8 mouse cellular contexts compared by ENCODE assay signal in genomic region chr2:152739842-152740260, GRCm38 (mm10). TPM values are rescaled to one million over a fixed set of nuclear protein-coding genes. Genes with fewer than 3 reads are reported as not detected.
DNase-seq lines count a peak whose midpoint lies in the region; ATAC-seq lines count a peak whose summit lies in the region.

No protein-coding gene starts in this region.

- peak overlapping the region; percentile 96 for H3K27ac ChIP-seq in lung, embryonic 15.5 days
- peak overlapping the region; percentile 94 for H3K27ac ChIP-seq in embryonic facial prominence, embryonic 12.5 days

- no peaks in the 10 kb centered on the region for H3K27me3 ChIP-seq in lung, embryonic 15.5 days
- no peaks in the 10 kb centered on the region for H3K27me3 ChIP-seq in embryonic facial prominence, embryonic 12.5 days
- H3K27me3 ChIP-seq in megakaryocyte, embryonic 14.5 days (replicated peaks): peaks cover 3% of the 10 kb centered on the region

- H3K36me3 ChIP-seq in lung, embryonic 15.5 days: no peaks in the 10 kb centered on the region
- no peaks in the 10 kb centered on the region for H3K36me3 ChIP-seq in embryonic facial prominence, embryonic 12.5 days
- no peaks in the 10 kb centered on the region for H3K36me3 ChIP-seq in megakaryocyte, embryonic 14.5 days (replicated peaks; ENCODE audit: low read length)

- H3K9me3 ChIP-seq in lung, embryonic 15.5 days: no peaks in the 10 kb centered on the region
- H3K9me3 ChIP-seq in embryonic facial prominence, embryonic 12.5 days: no peaks in the 10 kb centered on the region
- H3K9me3 ChIP-seq in megakaryocyte, embryonic 14.5 days: no peaks in the 10 kb centered on the region

- no peak overlapping the region for H3K9ac ChIP-seq in lung, embryonic 15.5 days
- H3K9ac ChIP-seq in embryonic facial prominence, embryonic 12.5 days: 0 out of 2 replicates have a peak overlapping the region, but pooled peaks have one; percentile 32

- WGBS in lung, embryonic 15.5 days: 6% methylated on average over 3 of the region's 3 CpGs
- WGBS in embryonic facial prominence, embryonic 12.5 days: 11% methylated on average over 3 of the region's 3 CpGs

- peak; percentile 33; the same call in 1 of the 2 replicates for ATAC-seq in lung, embryonic 15.5 days (ENCODE audit: borderline replicate concordance, extremely low read depth, low FRiP score, low TSS enrichment)
- 0 out of 2 replicates have a peak, but pooled peaks have one; percentile 2 for ATAC-seq in embryonic facial prominence, embryonic 12.5 days (ENCODE audit: insufficient number of reproducible peaks, insufficient read depth, low FRiP score, low TSS enrichment)

- H3K4me1 ChIP-seq in lung, embryonic 15.5 days: peaks cover 50% of the 10 kb centered on the region
- peaks cover 40% of the 10 kb centered on the region for H3K4me1 ChIP-seq in embryonic facial prominence, embryonic 12.5 days
- peaks cover 86% of the 10 kb centered on the region for H3K4me1 ChIP-seq in megakaryocyte, embryonic 14.5 days

- no peak for DNase-seq in lung, postnatal 4 days
- peak; percentile 94 for DNase-seq in kidney, adult 9 months
- DNase-seq in cerebellum, postnatal 14 days: no peak
- DNase-seq in left cerebral cortex, postnatal 36 days (ENCODE audit: low spot score in 2 of 2): no peak
- DNase-seq in layer of hippocampus, postnatal 10 days (ENCODE audit: low spot score in 2 of 2): no peak

- peak overlapping the region; percentile 56; the same call in 1 of the 2 replicates for H3K4me3 ChIP-seq in lung, embryonic 15.5 days
- H3K4me3 ChIP-seq in embryonic facial prominence, embryonic 12.5 days: 0 out of 2 replicates have a peak overlapping the region, but pooled peaks have one; percentile 68
- peak overlapping the region; percentile 91 for H3K4me3 ChIP-seq in megakaryocyte, embryonic 14.5 days (replicated peaks)

- intact Hi-C loops in left cerebral cortex, postnatal 36 days (cut with DNase I): loop anchor here (5.0 kb wide), 2 partner anchors 37 to 43 kb away; no protein-coding TSS in a partner anchor

- H3K4me2 ChIP-seq in lung, embryonic 15.5 days: peak overlapping the region; percentile 80
- H3K4me2 ChIP-seq in embryonic facial prominence, embryonic 12.5 days (replicated peaks): peak overlapping the region; percentile 90

RNA-seq across cellular contexts. Expression of gene Id1, which starts 3.8 kb away (rescaled TPM):
- 134 and 143 TPM in 2 replicates for polyA plus RNA-seq in lung, embryonic 15.5 days (2015; fragmentation: Nextera tagmentation; extraction: Ambion mirVana)
- 168 and 170 TPM in 2 replicates for polyA plus RNA-seq in embryonic facial prominence, embryonic 12.5 days (2016; fragmentation: Nextera tagmentation; extraction: Ambion mirVana)
- polyA plus RNA-seq in megakaryocyte, embryonic 14.5 days (2012; ENCODE audit: insufficient read depth, low replicate concordance): 9.3 and 45.9 TPM in 2 replicates
- total RNA-seq in left cerebral cortex, postnatal 36 days (2021): 10 to 100 TPM; 22.9 to 23.9 TPM
- total RNA-seq in layer of hippocampus, postnatal 10 days (2021): 10 to 100 TPM; 29.0 to 31.2 TPM

RNA-seq across cellular contexts. Expression of gene Cox4i2, which starts 14.1 kb away (rescaled TPM):
- polyA plus RNA-seq in lung, embryonic 15.5 days (2015; fragmentation: Nextera tagmentation; extraction: Ambion mirVana): 74.8 and 81.0 TPM in 2 replicates
- 14.3 and 14.5 TPM in 2 replicates for polyA plus RNA-seq in embryonic facial prominence, embryonic 12.5 days (2016; fragmentation: Nextera tagmentation; extraction: Ambion mirVana)
- 2.8 TPM in 1 of 2 replicates, not detected in the other for polyA plus RNA-seq in megakaryocyte, embryonic 14.5 days (2012; ENCODE audit: insufficient read depth, low replicate concordance)
- 1 to 10 TPM; 1.7 to 1.8 TPM for total RNA-seq in left cerebral cortex, postnatal 36 days (2021)
- 1 to 10 TPM; 2.1 to 2.5 TPM for total RNA-seq in layer of hippocampus, postnatal 10 days (2021)

RNA-seq across cellular contexts. Expression of gene Mcts2, which starts 53.0 kb away (rescaled TPM):
- polyA plus RNA-seq in lung, embryonic 15.5 days (2015; fragmentation: Nextera tagmentation; extraction: Ambion mirVana): 27.1 and 28.5 TPM in 2 replicates
- 36.4 and 38.9 TPM in 2 replicates for polyA plus RNA-seq in embryonic facial prominence, embryonic 12.5 days (2016; fragmentation: Nextera tagmentation; extraction: Ambion mirVana)
- not detected in 2 replicates for polyA plus RNA-seq in megakaryocyte, embryonic 14.5 days (2012; ENCODE audit: insufficient read depth, low replicate concordance)
- total RNA-seq in left cerebral cortex, postnatal 36 days (2021): 10 to 100 TPM; 17.0 to 18.9 TPM
- total RNA-seq in layer of hippocampus, postnatal 10 days (2021): 10 to 100 TPM; 25.3 to 25.7 TPM

Comparison
In these comparisons a context has a peak if more than half of its experiments do, and no peak if none do; other contexts are left out.
1. RNA of gene Mcts2, which starts 53.0 kb away (polyA plus RNA-seq): 36.4 to 38.9 TPM in embryonic facial prominence, embryonic 12.5 days and 27.1 to 28.5 TPM in lung, embryonic 15.5 days; not detected in megakaryocyte, embryonic 14.5 days; every median in the first group is over 10 times any median in the second.
2. Peak in every context shown above with its lines, with median percentiles within 50 percentile points of each other: H3K4me3 ChIP-seq.